Mouse (Mus musculus) heart, adult 2 months (tissue): Measurements from ENCODE around the gene Phf20. TPM values are rescaled to one million over a fixed set of nuclear protein-coding genes. Genes with fewer than 3 reads are reported as not detected.

Experiments
- DNase-seq, 2 experiments: peaks; one replicate each; pipeline ENCODE4 v3.0.0; 2021
- H3K27ac ChIP-seq: fragments of 200-600 bp; 2 replicates; pipeline ENCODE4 v1.8.1; 2022
- H3K27me3 ChIP-seq: fragments of 200-500 bp; 2 replicates; pipeline ENCODE4 v1.6.1; 2012; ENCODE audit warnings: mild to moderate bottlenecking, low read length, inconsistent platforms, mixed read lengths; ENCODE audit not compliant: control insufficient read depth, insufficient read depth
- H3K36me3 ChIP-seq: fragments of 200-500 bp; 2 replicates; pipeline ENCODE4 v1.6.1; 2012; ENCODE audit warnings: low read length, inconsistent platforms; ENCODE audit not compliant: control insufficient read depth, insufficient read depth
- H3K4me1 ChIP-seq: fragments of 200-500 bp; 2 replicates; pipeline ENCODE4 v1.6.1; 2011; ENCODE audit warnings: low read length; ENCODE audit not compliant: control insufficient read depth, insufficient read depth
- H3K4me3 ChIP-seq: fragments of 200-600 bp; 2 replicates; pipeline ENCODE4 v1.8.1; 2022
- H3K79me2 ChIP-seq: fragments of 200-500 bp; replicated peaks from 2 replicates; pipeline ENCODE4 v1.6.1; 2012; ENCODE audit warnings: mild to moderate bottlenecking, inconsistent platforms, low read length, moderate library complexity, mixed read lengths; ENCODE audit not compliant: control insufficient read depth, insufficient read depth
- H3K9ac ChIP-seq: fragments of 200-500 bp; 2 replicates; pipeline ENCODE4 v1.6.1; 2012; ENCODE audit warnings: low read depth, mild to moderate bottlenecking, control low read depth, inconsistent platforms, low read length, mixed read lengths
- CTCF ChIP-seq: fragments of 200-600 bp; IDR thresholded peaks from 2 replicates; pipeline ENCODE4 v1.8.1; 2022; ENCODE audit warnings: antibody characterized with exemption, mild to moderate bottlenecking, moderate library complexity
- EP300 ChIP-seq: fragments of 200-500 bp; IDR thresholded peaks from 2 replicates; pipeline ENCODE4 v1.6.1; 2011; ENCODE audit warnings: low read depth, low read length, control low read depth; ENCODE audit not compliant: insufficient read depth
- POLR2A ChIP-seq: fragments of 200-500 bp; IDR thresholded peaks from 2 replicates; pipeline ENCODE4 v1.6.1; 2011; ENCODE audit warnings: mild to moderate bottlenecking, low read depth, low read length, control low read depth; ENCODE audit not compliant: insufficient read depth
- WGBS: fragments of 180-500 bp; shearing (Covaris S2); methylation state at CpG from one replicate; pipeline ENCODE4 v1.1.7; 2018; 5-methylcytosine and 5-hydroxymethylcytosine counted together
- intact Hi-C: fragments of 180-260 bp; cut with DNase I; formaldehyde crosslinking; loops from one replicate; pipeline ENCODE4 v1.15.1; 2025
- polyA plus RNA-seq: library from polyadenylated mRNA; depleted of rRNA; stranded (reverse); fragments of >200 nt; gene quantifications from 2 replicates; pipeline ENCODE4 v1.2.3, GENCODE M21; 2012
- total RNA-seq, 2 experiments: library from RNA; stranded (reverse); gene quantifications; 2 replicates each; pipeline ENCODE4 v1.2.3; 2021

Phf20 gene
- total and polyA plus RNA-seq, 3 experiments = 7.1 to 20.0 (median 15.6) TPM

DNA sequence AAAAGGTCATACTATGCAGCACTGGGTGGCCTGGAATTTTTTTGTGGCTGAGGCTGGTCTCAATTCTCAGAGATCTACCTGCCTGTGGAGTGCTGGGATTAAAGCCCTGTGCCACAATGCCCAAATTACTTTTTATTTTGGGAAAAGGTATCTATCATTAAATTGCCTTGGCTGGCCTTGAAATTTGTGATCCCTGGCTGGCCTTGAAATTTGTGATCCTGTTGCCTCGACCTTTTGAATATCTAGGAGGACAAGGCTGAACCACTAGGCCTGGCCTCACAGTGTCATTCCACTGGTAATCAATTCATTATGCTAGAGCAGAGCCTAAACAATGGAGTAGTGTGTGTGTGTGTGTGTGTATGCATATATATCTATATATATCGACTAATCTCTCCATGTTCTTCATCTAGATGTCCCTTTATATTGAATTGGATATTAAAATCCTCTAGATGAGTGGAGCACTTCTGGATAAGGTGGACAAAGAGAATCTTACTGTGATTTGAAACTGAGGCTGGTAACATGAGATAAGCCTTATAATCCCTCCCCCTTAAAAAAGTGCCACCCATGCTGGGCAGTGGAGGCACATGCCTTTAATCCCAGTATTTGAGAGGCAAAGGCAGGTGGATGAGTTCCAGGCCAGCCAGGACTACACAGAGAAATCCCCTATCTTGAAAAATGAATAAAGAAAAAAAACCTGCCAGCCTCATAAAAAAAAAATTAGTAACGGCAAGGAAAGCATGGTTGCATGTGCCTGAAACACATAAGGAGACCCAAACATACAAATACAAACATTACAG, 3.0 kb upstream of the Phf20 start:
- Histone ChIP-seq H3K4me3 (no peak overlapping the region), H3K79me2 (no peaks in the 10 kb centered on the region), H3K27ac (peak overlapping the region; percentile 77), H3K4me1 (peaks cover 8% of the 10 kb centered on the region), H3K27me3 (no peaks in the 10 kb centered on the region), H3K9ac (no peak overlapping the region), H3K36me3 (0 out of 2 replicates have a peak, but pooled peaks cover 2% of the 10 kb centered on the region)
- no peak for DNase-seq
- intact Hi-C loops = no loop called here
- WGBS = 84% methylated on average over 3 of the region's 3 CpGs
- TF ChIP-seq POLR2A (no peak), CTCF (no peak), EP300 (no peak)

DNA sequence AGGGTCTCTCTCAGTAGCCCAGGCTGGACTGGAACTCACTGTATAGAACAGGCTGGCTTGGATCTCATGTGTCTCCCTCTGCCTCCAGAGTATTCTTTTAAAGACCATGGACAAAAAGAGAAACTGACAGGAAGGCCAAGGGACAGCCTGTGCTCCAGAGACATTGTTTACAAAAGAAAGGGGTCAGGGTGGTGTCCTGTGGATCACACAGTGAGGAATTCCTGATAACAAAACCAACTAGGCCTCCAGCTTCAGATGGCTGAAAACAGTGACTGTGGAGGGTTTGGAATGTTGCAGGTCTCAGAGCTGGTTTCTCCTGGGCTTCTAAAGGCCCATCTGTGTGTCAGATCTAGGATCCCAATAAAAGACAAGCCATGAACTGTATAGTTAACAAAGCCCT, 1.7 kb upstream of the Phf20 start:
- H3K4me1 ChIP-seq = peaks cover 9% of the 10 kb centered on the region
- H3K27ac ChIP-seq = peak overlapping the region; percentile 77
- no peaks in the 10 kb centered on the region for H3K79me2 ChIP-seq
- H3K9ac ChIP-seq = no peak overlapping the region
- no peaks in the 10 kb centered on the region for H3K27me3 ChIP-seq
- peaks cover 6% of the 10 kb centered on the region for H3K36me3 ChIP-seq
- peak in 1 of 2 experiments; percentile 27 for DNase-seq
- intact Hi-C loops = loop anchor here (1.0 kb wide), 1 partner anchor 14 kb away; the partner anchor contains the start of gene Rbm39
- TF ChIP-seq EP300 (peak; percentile 71; the same call in 1 of the 2 replicates), CTCF (no peak), POLR2A (0 out of 2 replicates have a peak, but pooled peaks have one; percentile 25)
- H3K4me3 ChIP-seq = no peak overlapping the region

DNA sequence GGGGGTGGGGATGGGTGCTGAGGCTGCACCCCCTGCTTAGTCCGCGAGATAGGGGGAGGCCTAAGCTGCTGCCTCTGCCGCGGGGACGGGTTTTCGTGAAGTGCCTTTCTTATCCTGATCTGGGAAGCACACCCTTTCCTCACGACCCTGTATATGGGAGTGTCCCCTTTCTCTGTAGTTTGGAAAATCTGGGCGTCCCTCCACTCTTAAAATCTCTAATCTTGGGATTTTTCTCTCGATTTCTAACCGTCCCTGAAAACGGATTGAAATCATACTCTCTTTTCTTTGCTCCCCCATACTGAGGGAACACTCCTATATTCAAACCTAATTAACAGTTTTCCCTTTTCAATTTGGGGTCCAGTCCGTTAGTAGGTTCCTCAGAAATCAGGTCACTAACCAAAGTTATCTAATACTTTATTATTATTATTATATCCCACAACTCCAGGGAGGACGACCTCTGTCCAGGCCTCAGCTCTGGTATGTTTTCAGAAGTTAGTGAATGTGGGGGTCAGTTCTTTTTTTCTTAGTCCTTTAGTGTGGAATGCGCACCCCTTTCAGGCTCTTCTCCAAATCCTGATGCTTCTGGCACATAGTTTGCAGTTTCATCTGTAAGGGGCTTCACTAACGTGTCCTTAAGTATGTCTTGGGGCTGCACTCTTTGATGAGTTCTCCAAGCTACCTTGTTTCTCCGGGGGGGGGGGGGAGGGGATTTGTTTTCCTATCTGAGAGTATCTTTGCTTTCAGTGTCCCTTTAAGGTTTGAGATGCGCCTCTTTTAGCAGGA, 1.1 kb downstream of the Phf20 start:
- no peaks in the 10 kb centered on the region for H3K27me3 ChIP-seq
- peak overlapping the region; percentile 89 for H3K9ac ChIP-seq
- DNase-seq = peak in 1 of 2 experiments; percentile 18
- H3K4me3 ChIP-seq = peak overlapping the region; percentile 94
- no peak for TF ChIP-seq CTCF
- no peak for TF ChIP-seq POLR2A
- TF ChIP-seq EP300 = no peak
- peaks cover 7% of the 10 kb centered on the region for H3K4me1 ChIP-seq
- H3K79me2 ChIP-seq = 0 out of 2 replicates have a peak, but pooled peaks cover 2% of the 10 kb centered on the region
- H3K27ac ChIP-seq = peak overlapping the region; percentile 97
- H3K36me3 ChIP-seq = peaks cover 8% of the 10 kb centered on the region
- intact Hi-C loops = loop anchor here (5.0 kb wide), 2 partner anchors 60 to 80 kb away; no protein-coding TSS in a partner anchor
- 7% methylated on average over 17 of the region's 17 CpGs for WGBS

DNA sequence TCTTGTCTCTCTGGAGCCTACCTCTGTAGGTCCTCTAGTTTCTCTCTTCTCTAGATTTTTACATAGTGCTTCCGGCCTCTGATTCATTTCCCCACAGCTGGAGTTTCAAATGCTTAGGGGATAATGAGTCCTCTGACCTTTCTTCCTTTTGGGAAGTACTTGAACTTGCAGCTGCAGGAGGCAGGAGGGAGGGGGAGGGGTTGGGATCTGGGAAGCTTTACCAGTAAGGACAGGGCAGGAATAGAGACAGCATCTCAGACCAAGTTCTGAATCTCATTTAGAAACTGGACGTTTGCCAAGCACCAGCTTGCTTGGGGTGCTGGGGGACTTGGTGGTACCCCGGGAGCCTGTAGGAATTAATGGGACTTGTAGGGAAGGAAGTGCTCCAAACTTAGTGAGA, 3.7 kb downstream of the Phf20 start:
- Histone ChIP-seq H3K9ac (no peak overlapping the region), H3K4me1 (peaks cover 12% of the 10 kb centered on the region), H3K27ac (no peak overlapping the region; the same call in 1 of the 2 replicates), H3K36me3 (peaks cover 15% of the 10 kb centered on the region), H3K4me3 (no peak overlapping the region), H3K27me3 (no peaks in the 10 kb centered on the region), H3K79me2 (0 out of 2 replicates have a peak, but pooled peaks cover 2% of the 10 kb centered on the region)
- WGBS = 36% methylated on average over 3 of the region's 3 CpGs
- TF ChIP-seq POLR2A (no peak), CTCF (no peak), EP300 (no peak)
- intact Hi-C loops = loop anchor here (5.0 kb wide), 2 partner anchors 57 to 77 kb away; no protein-coding TSS in a partner anchor
- no peak for DNase-seq

DNA sequence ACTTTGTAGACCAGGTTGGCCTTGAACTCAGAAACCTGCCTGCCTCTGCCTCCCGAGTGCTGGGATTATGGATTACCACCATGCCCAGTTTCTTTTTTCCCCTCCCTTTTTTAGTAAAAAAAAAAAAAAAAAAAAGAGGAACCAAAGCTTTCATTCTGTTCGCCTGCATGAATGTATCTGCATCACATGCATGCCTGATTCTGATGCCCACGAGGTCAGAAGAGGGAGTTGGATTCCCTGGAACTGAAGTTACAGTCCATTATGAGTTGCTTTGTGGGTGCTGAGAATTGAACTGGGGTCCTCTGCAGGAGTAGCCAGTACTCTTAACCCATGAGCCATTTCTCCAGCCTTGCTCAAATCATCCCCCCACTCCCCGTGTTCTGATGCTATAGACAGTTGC, 5.2 kb downstream of the Phf20 start:
- intact Hi-C loops = no loop called here
- Histone ChIP-seq H3K79me2 (peaks cover 2% of the 10 kb centered on the region; the same call in 1 of the 2 replicates), H3K27me3 (no peaks in the 10 kb centered on the region), H3K9ac (no peak overlapping the region), H3K4me3 (no peak overlapping the region), H3K4me1 (peaks cover 11% of the 10 kb centered on the region), H3K27ac (no peak overlapping the region), H3K36me3 (peaks cover 15% of the 10 kb centered on the region)
- WGBS = 89% methylated on average over 4 of the region's 4 CpGs
- DNase-seq = no peak
- TF ChIP-seq CTCF = no peak
- TF ChIP-seq EP300 = no peak
- no peak for TF ChIP-seq POLR2A
